Mouse (Mus musculus) midbrain, postnatal 0 days (tissue): ENCODE results near the gene Zfp653. TPM values are rescaled to one million over a fixed set of nuclear protein-coding genes. Genes with fewer than 3 reads are reported as not detected.
A peak's percentile ranks its signal among the peaks of the same experiment; 100 is the strongest.

Experiments used
- ATAC-seq: fragments of 200-750 bp; cut with Nextera tagmentation; 2 replicates; pipeline ENCODE4 v1.8.0; 2017; ENCODE audit warnings: moderate number of reproducible peaks, mild to moderate bottlenecking, moderate TSS enrichment, moderate library complexity; ENCODE audit not compliant: low FRiP score
- DNase-seq: peaks from one replicate; pipeline ENCODE4 v3.0.0-alpha.2; 2015; ENCODE audit warnings: low spot score
- H3K27ac ChIP-seq: fragments of 300-500 bp; sonication (generic); 2 replicates; pipeline ENCODE4 v1.5.1; 2014; ENCODE audit warnings: low read depth, mild to moderate bottlenecking, low read length, mixed read lengths
- H3K27me3 ChIP-seq: fragments of 300-500 bp; sonication (generic); 2 replicates; pipeline ENCODE4 v1.6.1; 2014; ENCODE audit warnings: low read length, control low read depth, mixed read lengths; ENCODE audit not compliant: insufficient read depth
- H3K36me3 ChIP-seq: fragments of 300-500 bp; sonication (generic); 2 replicates; pipeline ENCODE4 v1.6.1; 2014; ENCODE audit warnings: low read length, control low read depth, mixed read lengths; ENCODE audit not compliant: insufficient read depth
- H3K4me1 ChIP-seq: fragments of 300-500 bp; sonication (generic); 2 replicates; pipeline ENCODE4 v1.6.1; 2014; ENCODE audit warnings: mild to moderate bottlenecking, control low read depth, antibody characterized with exemption, low read length, mixed read lengths; ENCODE audit not compliant: insufficient read depth
- H3K4me2 ChIP-seq: fragments of 300-500 bp; sonication (generic); 2 replicates; pipeline ENCODE4 v1.6.1; 2014; ENCODE audit warnings: low read depth, mild to moderate bottlenecking, low read length, mixed read lengths; ENCODE audit not compliant: poor library complexity, severe bottlenecking
- H3K4me3 ChIP-seq: fragments of 300-500 bp; sonication (generic); 2 replicates; pipeline ENCODE4 v1.5.1; 2014; ENCODE audit warnings: low read depth, mild to moderate bottlenecking, low read length, moderate library complexity
- H3K9ac ChIP-seq: fragments of 300-500 bp; sonication (generic); replicated peaks from 2 replicates; pipeline ENCODE4 v1.6.1; 2014; ENCODE audit warnings: mild to moderate bottlenecking, low read length, moderate library complexity, mixed read lengths; ENCODE audit not compliant: poor library complexity, severe bottlenecking
- H3K9me3 ChIP-seq: fragments of 300-500 bp; sonication (generic); 2 replicates; pipeline ENCODE4 v1.6.1; 2016; ENCODE audit warnings: low read length, control low read depth
- CTCF ChIP-seq: IDR thresholded peaks from 2 replicates; pipeline ENCODE4 v1.5.1; 2016; ENCODE audit warnings: antibody characterized with exemption, mild to moderate bottlenecking
- WGBS: fragments of 180-500 bp; shearing (Covaris S2); extraction: QIAGEN DNeasy Blood & Tissue Kit; methylation state at CpG from one replicate; pipeline ENCODE4 v1.1.7; 2014; 5-methylcytosine and 5-hydroxymethylcytosine counted together
- polyA plus RNA-seq: library from polyadenylated mRNA; unstranded; fragments of >200 nt; fragmentation: Nextera tagmentation; extraction: Ambion mirVana; gene quantifications from 2 replicates; pipeline ENCODE4 v1.2.1, GENCODE M21; 2015
- total RNA-seq: library from RNA; depleted of rRNA; stranded (reverse); fragments of >200 nt; gene quantifications from 2 replicates; pipeline ENCODE4 v1.2.3, GENCODE M21; 2014; rRNA removed

The Zfp653 gene
- total RNA-seq (30.0 and 33.1 TPM in 2 replicates), polyA plus RNA-seq (14.2 and 15.1 TPM in 2 replicates)

DNA sequence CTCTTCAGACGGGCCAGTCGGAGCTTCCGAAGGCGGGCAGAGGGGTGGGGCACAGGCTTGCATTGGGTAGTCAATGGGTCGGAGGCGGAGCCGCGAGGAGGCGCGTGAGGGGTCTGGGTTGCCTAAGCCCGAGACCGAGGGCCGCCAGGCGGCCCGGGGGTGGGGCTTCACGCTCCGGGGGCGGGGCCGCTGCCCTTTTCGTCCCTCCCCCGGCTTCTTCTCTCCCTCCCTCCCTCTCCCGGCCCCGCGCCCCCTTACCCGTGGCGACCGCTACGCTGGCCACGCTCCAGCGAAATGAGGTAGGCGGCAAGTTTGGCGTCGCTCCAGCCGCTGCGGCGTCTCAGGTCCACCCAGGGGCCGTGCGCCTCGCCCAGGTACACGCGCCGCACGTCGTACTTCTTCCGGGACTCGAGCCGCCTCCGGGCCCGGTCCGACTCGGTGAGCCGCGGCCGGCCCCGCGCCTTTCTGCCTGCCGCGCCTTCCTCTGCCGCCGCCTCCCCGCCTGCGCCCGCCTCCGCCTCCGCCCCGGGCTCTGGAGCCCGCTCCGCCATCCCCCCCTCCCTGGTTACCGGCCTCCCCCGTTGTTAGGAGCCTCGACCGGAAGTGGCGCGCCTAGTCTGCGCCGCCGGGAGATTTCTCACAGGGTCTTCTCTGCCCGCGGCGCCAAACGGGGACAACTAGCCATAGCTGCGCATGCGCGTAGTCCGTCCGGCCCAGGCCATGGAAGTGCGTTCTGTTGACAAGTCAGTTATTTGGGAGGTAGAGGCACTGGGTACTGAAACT is at the start of gene Zfp653, which contains the start of gene Gm49318:
TSS of gene Zfp653 (minus strand) at position 586 of the 783 bp plus-strand sequence.
TSS of gene Gm49318 (minus strand) at position 469 of the 783 bp plus-strand sequence.
- WGBS, result under 1% methylated on average over 61 of the region's 87 CpGs

DNA sequence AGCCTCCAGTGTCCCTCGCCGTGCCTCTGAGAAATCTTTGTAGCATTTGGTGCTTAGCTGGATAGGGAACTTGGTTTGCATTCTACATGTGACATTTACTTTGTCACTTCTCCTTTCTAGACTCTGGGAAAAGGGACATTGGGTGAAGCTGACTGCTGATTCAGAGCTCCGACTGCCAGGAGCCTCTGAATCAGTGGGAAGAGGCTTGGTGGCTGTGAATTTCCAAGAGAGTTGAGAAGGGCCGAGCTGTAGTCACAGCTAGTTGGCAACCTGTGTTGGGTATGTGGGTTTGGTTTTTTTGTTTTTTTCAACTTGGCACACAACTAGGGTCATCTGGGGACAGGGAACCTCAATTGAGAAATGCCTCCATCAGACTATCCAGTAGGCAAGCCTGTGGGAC is 48.4 kb upstream of the Zfp653 start:
- no peak overlapping the region for H3K9ac ChIP-seq
- WGBS, result 90% methylated on average over 4 of the region's 4 CpGs
- H3K36me3 ChIP-seq, result no peaks in the 10 kb centered on the region
- peaks cover 6% of the 10 kb centered on the region; the same call in 1 of the 2 replicates for H3K4me1 ChIP-seq
- no peak overlapping the region for H3K4me3 ChIP-seq
- no peaks in the 10 kb centered on the region for H3K27me3 ChIP-seq
- no peaks in the 10 kb centered on the region for H3K9me3 ChIP-seq
- DNase-seq, result no peak
- no peak for ATAC-seq
- no peak overlapping the region for H3K4me2 ChIP-seq
- H3K27ac ChIP-seq, result no peak overlapping the region
- no peak for TF ChIP-seq CTCF

More for the DNA sequence above, at the start of gene Zfp653, which contains the start of gene Gm49318:
- ATAC-seq, result peak; percentile 96
- Histone ChIP-seq H3K27me3 (no peaks in the 10 kb centered on the region), H3K27ac (peak within 1 kb of the TSS; percentile 93), H3K36me3 (peaks cover 25% of the 10 kb centered on the region), H3K9ac (peak within 1 kb of the TSS; percentile 83), H3K9me3 (no peaks in the 10 kb centered on the region), H3K4me2 (peak within 1 kb of the TSS; percentile 61), H3K4me3 (peak within 1 kb of the TSS; percentile 71), H3K4me1 (peaks cover 6% of the 10 kb centered on the region; the same call in 1 of the 2 replicates)
- TF ChIP-seq CTCF, result peak; percentile 46
- DNase-seq, result peak; percentile 98

DNA sequence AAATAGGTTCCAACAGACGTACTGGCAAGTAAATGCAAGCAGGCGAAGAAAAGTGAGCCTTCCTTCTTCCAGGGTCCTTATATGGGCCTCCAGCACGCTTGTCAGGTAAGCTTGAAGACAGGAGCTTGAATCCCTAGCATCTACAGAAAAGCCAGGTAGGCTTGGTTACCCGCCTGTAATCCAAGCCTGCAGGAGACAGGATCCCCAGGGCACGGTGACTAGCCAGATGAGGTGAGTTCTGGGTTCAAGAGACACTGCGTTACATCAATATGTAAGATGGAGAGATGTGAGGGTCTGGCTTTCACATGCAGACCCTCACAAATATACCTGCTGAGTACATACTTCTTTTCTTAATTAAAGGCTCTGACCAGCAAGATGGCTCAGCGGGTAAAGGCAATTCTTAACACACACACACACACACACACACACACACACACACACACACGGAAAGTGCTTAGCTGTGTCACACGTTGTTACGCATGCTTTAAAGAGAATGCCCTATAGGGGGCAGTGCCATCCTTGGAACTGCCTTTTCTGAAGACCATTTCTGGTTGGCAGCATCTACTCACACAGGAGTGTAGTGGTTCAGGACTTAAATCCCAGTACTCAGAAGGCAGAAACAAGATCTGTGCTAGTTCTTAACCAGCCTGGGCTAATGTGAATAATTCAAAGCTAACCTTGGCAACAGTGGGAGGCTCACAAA is 46.7 kb upstream of the Zfp653 start:
- Histone ChIP-seq H3K9ac (peak overlapping the region; percentile 81; the same call in 1 of the 2 replicates), H3K4me2 (peak overlapping the region; percentile 69), H3K9me3 (no peaks in the 10 kb centered on the region), H3K27me3 (no peaks in the 10 kb centered on the region), H3K4me3 (peak overlapping the region; percentile 93), H3K4me1 (peaks cover 6% of the 10 kb centered on the region; the same call in 1 of the 2 replicates), H3K36me3 (peaks cover 13% of the 10 kb centered on the region), H3K27ac (peak overlapping the region; percentile 74; the same call in 1 of the 2 replicates)
- peak; percentile 76 for TF ChIP-seq CTCF
- 47% methylated on average over 10 of the region's 10 CpGs for WGBS
- DNase-seq (peak; percentile 85), ATAC-seq (no peak)

DNA sequence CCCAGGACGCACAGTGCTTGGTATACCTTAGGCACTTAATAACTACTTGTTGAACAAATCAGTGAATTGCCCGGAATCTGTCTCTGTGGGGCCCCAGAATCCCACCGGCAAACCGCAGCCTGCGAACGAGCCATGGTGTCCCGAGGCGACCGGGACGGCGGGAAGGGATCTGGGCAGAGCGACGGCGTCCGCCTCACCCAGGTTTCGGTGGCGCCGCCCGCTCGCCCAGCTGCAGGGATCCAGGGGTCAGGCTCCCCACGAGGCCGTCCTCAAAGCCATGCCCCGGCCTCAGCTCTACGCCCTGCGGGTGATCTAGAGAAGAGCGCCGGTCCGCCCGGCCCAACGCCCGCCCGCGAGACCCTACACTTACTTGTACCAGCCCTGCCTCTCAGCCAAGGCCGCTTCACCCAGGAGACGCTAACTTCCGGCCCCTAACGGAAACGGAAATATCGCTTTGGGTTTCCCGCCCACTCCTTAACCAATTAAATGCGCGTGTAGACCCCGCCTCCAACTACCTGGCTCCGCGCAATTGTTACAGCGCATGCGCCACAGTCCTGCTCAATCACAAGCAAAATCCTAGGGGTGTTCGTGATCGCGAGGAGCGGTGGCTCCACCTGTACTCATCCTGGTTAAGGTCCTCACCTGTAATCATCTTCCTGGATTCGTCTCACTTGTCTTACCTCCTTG is 45.7 kb upstream of the Zfp653 start, which contains the start of gene Elof1:
TSS of gene Elof1 (minus strand) at position 433 of the 687 bp plus-strand sequence.
- peak; percentile 99 for DNase-seq
- Histone ChIP-seq H3K4me1 (peaks cover 6% of the 10 kb centered on the region; the same call in 1 of the 2 replicates), H3K4me3 (peak within 1 kb of the TSS; percentile 93), H3K9ac (peak within 1 kb of the TSS; percentile 81), H3K36me3 (peaks cover 19% of the 10 kb centered on the region), H3K27me3 (no peaks in the 10 kb centered on the region), H3K9me3 (no peaks in the 10 kb centered on the region), H3K27ac (peak within 1 kb of the TSS; percentile 74), H3K4me2 (peak within 1 kb of the TSS; percentile 69)
- no peak; the same call in 1 of the 2 replicates for TF ChIP-seq CTCF
- WGBS, result under 1% methylated on average over 52 of the region's 52 CpGs
- peak; percentile 91 for ATAC-seq

DNA sequence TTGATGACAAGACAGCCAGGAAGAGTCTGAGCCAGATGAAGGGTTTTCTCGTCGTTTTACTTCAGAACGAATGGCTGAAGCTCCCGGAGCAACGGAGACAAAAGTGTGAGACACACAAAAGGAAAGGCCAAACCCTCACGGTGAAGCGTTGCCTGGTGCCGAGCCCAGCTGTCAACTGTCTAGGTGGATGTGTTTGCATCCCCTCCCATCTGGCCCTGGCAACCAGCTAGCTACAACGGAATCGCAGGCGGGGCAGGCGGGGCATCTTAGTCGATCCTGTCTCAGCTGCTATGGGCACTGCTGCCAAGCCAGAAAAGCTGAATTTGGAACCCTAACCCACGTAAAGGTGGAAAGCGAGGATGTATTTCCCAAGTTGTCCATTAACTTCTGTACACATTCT is 44.9 kb upstream of the Zfp653 start:
- no peaks in the 10 kb centered on the region for H3K9me3 ChIP-seq
- peak overlapping the region; percentile 93 for H3K4me3 ChIP-seq
- peaks cover 6% of the 10 kb centered on the region; the same call in 1 of the 2 replicates for H3K4me1 ChIP-seq
- peak overlapping the region; percentile 69 for H3K4me2 ChIP-seq
- no peaks in the 10 kb centered on the region for H3K27me3 ChIP-seq
- TF ChIP-seq CTCF, result no peak
- H3K27ac ChIP-seq, result 0 out of 2 replicates have a peak overlapping the region, but pooled peaks have one; percentile 62
- DNase-seq (peak; percentile 50), ATAC-seq (no peak)
- WGBS, result 17% methylated on average over 15 of the region's 15 CpGs
- H3K9ac ChIP-seq, result peak overlapping the region; percentile 81
- peaks cover 24% of the 10 kb centered on the region for H3K36me3 ChIP-seq
